Mouse (Mus musculus): Measurements from ENCODE around the gene Ctsa. TPM values are rescaled to one million over a fixed set of nuclear protein-coding genes. Genes with fewer than 3 reads are reported as not detected.

Ctsa gene
- polyA plus RNA-seq, 1 experiment from 2014 or later, result 88.2 TPM

DNA sequence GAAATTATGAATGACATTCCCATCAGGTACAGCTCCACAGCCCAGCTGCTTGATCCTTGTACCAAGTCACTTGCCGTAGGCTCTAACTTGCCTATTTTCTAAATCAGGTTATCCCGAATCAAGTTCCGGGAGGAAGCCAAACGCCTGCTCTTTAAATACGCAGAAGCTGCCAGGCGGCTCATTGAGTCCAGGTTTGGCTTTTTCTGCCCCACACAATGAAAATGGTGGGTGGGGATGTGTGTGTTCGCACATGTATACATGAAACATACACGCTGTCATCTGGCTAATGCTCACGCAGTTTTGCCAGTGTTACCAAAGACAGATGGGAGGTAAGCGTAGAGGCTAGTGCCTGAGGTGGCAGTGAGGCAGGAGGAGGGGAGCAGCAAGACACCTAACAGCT, 53.9 kb downstream of the Ctsa start:
- 90% methylated on average over 10 of the region's 10 CpGs for WGBS
- no peak for DNase-seq
- Histone ChIP-seq H3K4me2 (ENCODE audit: low read length) (no peak overlapping the region), H3K4me3 (replicated peaks; ENCODE audit: low read depth, low read length) (no peak overlapping the region), H3K36me3 (ENCODE audit: control insufficient read depth, insufficient read depth, low read length) (peaks cover 86% of the 10 kb centered on the region), H3K4me1 (ENCODE audit: control insufficient read depth, insufficient read depth, low read length) (0 out of 2 replicates have a peak, but pooled peaks cover 3% of the 10 kb centered on the region), H3K9ac (replicated peaks; ENCODE audit: low read length) (no peak overlapping the region), H3K9me3 (ENCODE audit: control insufficient read depth, low read length) (no peaks in the 10 kb centered on the region), H3K27ac (replicated peaks; ENCODE audit: low read depth, low read length) (no peak overlapping the region), H3K27me3 (ENCODE audit: control insufficient read depth, insufficient read depth, low read length) (no peaks in the 10 kb centered on the region)
- ATAC-seq (ENCODE audit: low FRiP score, low TSS enrichment), result no peak

DNA sequence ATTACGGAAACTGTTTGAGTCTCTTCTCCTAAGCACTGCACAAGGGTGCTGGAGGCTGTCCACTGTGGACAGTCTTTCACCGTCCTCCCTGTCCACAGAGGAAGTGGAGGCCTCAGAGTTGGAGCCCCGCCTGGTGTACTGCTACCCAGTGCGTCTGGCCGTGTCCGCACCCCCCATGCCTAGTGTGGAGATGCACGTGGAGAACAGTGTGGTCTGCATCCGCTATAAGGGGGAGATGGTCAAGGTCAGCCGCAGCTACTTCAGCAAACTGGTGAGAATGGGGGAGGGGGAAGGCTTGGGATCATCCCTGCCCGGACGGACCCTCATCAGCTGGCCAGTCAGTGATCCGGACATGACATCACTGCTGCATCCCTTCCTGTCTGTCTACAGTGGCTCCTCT, 56.3 kb downstream of the Ctsa start:
- DNase-seq (no peak), ATAC-seq (ENCODE audit: low FRiP score, low TSS enrichment) (no peak)
- Histone ChIP-seq H3K4me1 (ENCODE audit: control insufficient read depth, insufficient read depth, low read length) (no peaks in the 10 kb centered on the region), H3K27ac (replicated peaks; ENCODE audit: low read depth, low read length) (no peak overlapping the region), H3K9me3 (ENCODE audit: control insufficient read depth, low read length) (no peaks in the 10 kb centered on the region), H3K9ac (replicated peaks; ENCODE audit: low read length) (no peak overlapping the region), H3K36me3 (ENCODE audit: control insufficient read depth, insufficient read depth, low read length) (peaks cover 100% of the 10 kb centered on the region), H3K27me3 (ENCODE audit: control insufficient read depth, insufficient read depth, low read length) (no peaks in the 10 kb centered on the region), H3K4me2 (ENCODE audit: low read length) (no peak overlapping the region), H3K4me3 (replicated peaks; ENCODE audit: low read depth, low read length) (no peak overlapping the region)
- WGBS, result 88% methylated on average over 12 of the region's 12 CpGs

DNA sequence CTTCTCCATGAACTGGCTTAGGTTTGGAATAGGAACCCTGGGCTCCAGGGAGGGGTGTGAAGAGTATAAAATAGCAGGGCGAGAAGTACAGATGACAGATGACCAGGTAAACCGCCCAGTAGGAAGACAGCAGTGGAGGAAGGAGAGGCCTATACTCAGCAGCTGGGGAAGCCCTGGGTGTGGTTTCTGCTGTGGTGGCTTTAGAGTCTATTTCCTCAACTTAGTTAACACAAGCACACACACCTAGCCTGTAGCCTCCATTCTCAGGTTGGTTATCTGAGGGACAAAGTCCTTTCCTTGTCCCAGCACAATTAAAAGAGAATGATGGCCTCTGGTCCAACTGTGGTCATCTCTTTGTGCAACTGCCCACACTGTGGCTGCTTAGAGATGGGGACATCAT, 57.3 kb downstream of the Ctsa start:
- Histone ChIP-seq H3K4me1 (ENCODE audit: control insufficient read depth, insufficient read depth, low read length) (no peaks in the 10 kb centered on the region), H3K4me2 (ENCODE audit: low read length) (no peak overlapping the region), H3K9me3 (ENCODE audit: control insufficient read depth, low read length) (no peaks in the 10 kb centered on the region), H3K27ac (replicated peaks; ENCODE audit: low read depth, low read length) (no peak overlapping the region), H3K36me3 (ENCODE audit: control insufficient read depth, insufficient read depth, low read length) (peaks cover 100% of the 10 kb centered on the region), H3K4me3 (replicated peaks; ENCODE audit: low read depth, low read length) (no peak overlapping the region), H3K27me3 (ENCODE audit: control insufficient read depth, insufficient read depth, low read length) (no peaks in the 10 kb centered on the region), H3K9ac (replicated peaks; ENCODE audit: low read length) (no peak overlapping the region)
- WGBS, result 93% methylated on average over 2 of the region's 2 CpGs
- ATAC-seq (ENCODE audit: low FRiP score, low TSS enrichment), result no peak
- no peak for DNase-seq

Other genes starting within 250 kb of the Ctsa start
- not detected in 2 replicates for gene Wfdc6a, start 247.4 kb upstream of the Ctsa start, polyA plus RNA-seq (2014; fragmentation: Nextera tagmentation; extraction: Ambion mirVana)
- not detected in 2 replicates for gene Eppin, start 239.3 kb upstream of the Ctsa start, polyA plus RNA-seq (2014; fragmentation: Nextera tagmentation; extraction: Ambion mirVana)
- gene Wfdc6b, start 219.4 kb upstream of the Ctsa start, polyA plus RNA-seq (2014; fragmentation: Nextera tagmentation; extraction: Ambion mirVana), result not detected in 2 replicates
- gene Wfdc8, start 219.2 kb upstream of the Ctsa start, polyA plus RNA-seq (2014; fragmentation: Nextera tagmentation; extraction: Ambion mirVana), result not detected in 2 replicates
- gene Wfdc16, start 194.1 kb upstream of the Ctsa start, polyA plus RNA-seq (2014; fragmentation: Nextera tagmentation; extraction: Ambion mirVana), result not detected in 2 replicates
- not detected in 2 replicates for gene Wfdc10, start 176.8 kb upstream of the Ctsa start, polyA plus RNA-seq (2014; fragmentation: Nextera tagmentation; extraction: Ambion mirVana)
- gene Wfdc9, start 176.3 kb upstream of the Ctsa start, polyA plus RNA-seq (2014; fragmentation: Nextera tagmentation; extraction: Ambion mirVana), result not detected in 2 replicates
- not detected in 2 replicates for gene Wfdc11, start 158.8 kb upstream of the Ctsa start, polyA plus RNA-seq (2014; fragmentation: Nextera tagmentation; extraction: Ambion mirVana)
- gene Wfdc13, start 147.8 kb upstream of the Ctsa start, polyA plus RNA-seq (2014; fragmentation: Nextera tagmentation; extraction: Ambion mirVana), result not detected in 2 replicates
- not detected in 2 replicates for gene Spint4, start 134.4 kb upstream of the Ctsa start, polyA plus RNA-seq (2014; fragmentation: Nextera tagmentation; extraction: Ambion mirVana)
- not detected in 2 replicates for gene Spint5, start 117.6 kb upstream of the Ctsa start, polyA plus RNA-seq (2014; fragmentation: Nextera tagmentation; extraction: Ambion mirVana)
- 0.80 and 1.1 TPM in 2 replicates for gene Wfdc3, start 86.9 kb upstream of the Ctsa start, polyA plus RNA-seq (2014; fragmentation: Nextera tagmentation; extraction: Ambion mirVana)
- gene Dnttip1, start 86.9 kb upstream of the Ctsa start, polyA plus RNA-seq (2014; fragmentation: Nextera tagmentation; extraction: Ambion mirVana), result 49.1 and 55.0 TPM in 2 replicates
- 45.9 and 85.7 TPM in 2 replicates for gene Ube2c, start 63.0 kb upstream of the Ctsa start, polyA plus RNA-seq (2014; fragmentation: Nextera tagmentation; extraction: Ambion mirVana)
- gene Tnnc2, start 52.9 kb upstream of the Ctsa start, polyA plus RNA-seq (2014; fragmentation: Nextera tagmentation; extraction: Ambion mirVana), result not detected in 2 replicates
- gene Snx21, start 47.0 kb upstream of the Ctsa start, polyA plus RNA-seq (2014; fragmentation: Nextera tagmentation; extraction: Ambion mirVana), result 22.1 and 34.5 TPM in 2 replicates
- 17.1 and 18.5 TPM in 2 replicates for gene Acot8, start 28.0 kb upstream of the Ctsa start, polyA plus RNA-seq (2014; fragmentation: Nextera tagmentation; extraction: Ambion mirVana)
- gene Zswim3, start 27.8 kb upstream of the Ctsa start, polyA plus RNA-seq (2014; fragmentation: Nextera tagmentation; extraction: Ambion mirVana), result 14.7 and 15.6 TPM in 2 replicates
- 27.8 and 30.5 TPM in 2 replicates for gene Zswim1, start 10.2 kb upstream of the Ctsa start, polyA plus RNA-seq (2014; fragmentation: Nextera tagmentation; extraction: Ambion mirVana)
- gene Spata25, start 4.3 kb upstream of the Ctsa start, polyA plus RNA-seq (2014; fragmentation: Nextera tagmentation; extraction: Ambion mirVana), result 0.29 TPM in 1 of 2 replicates, not detected in the other
- gene Neurl2, start 583 bp downstream of the Ctsa start, polyA plus RNA-seq (2014; fragmentation: Nextera tagmentation; extraction: Ambion mirVana), result 5.1 and 6.9 TPM in 2 replicates
- gene Pltp, start 24.8 kb downstream of the Ctsa start, polyA plus RNA-seq (2014; fragmentation: Nextera tagmentation; extraction: Ambion mirVana), result 29.8 and 91.1 TPM in 2 replicates
- 92.8 and 99.5 TPM in 2 replicates for gene Pcif1, start 46.4 kb downstream of the Ctsa start, polyA plus RNA-seq (2014; fragmentation: Nextera tagmentation; extraction: Ambion mirVana)
- 13.9 and 15.5 TPM in 2 replicates for gene Zfp335, start 78.9 kb downstream of the Ctsa start, polyA plus RNA-seq (2014; fragmentation: Nextera tagmentation; extraction: Ambion mirVana)
- 29.7 and 29.9 TPM in 2 replicates for gene Mmp9, start 107.9 kb downstream of the Ctsa start, polyA plus RNA-seq (2014; fragmentation: Nextera tagmentation; extraction: Ambion mirVana)
- gene Slc12a5, start 127.9 kb downstream of the Ctsa start, polyA plus RNA-seq (2014; fragmentation: Nextera tagmentation; extraction: Ambion mirVana), result 53.8 and 63.0 TPM in 2 replicates
- 76.6 and 105 TPM in 2 replicates for gene Ncoa5, start 202.0 kb downstream of the Ctsa start, polyA plus RNA-seq (2014; fragmentation: Nextera tagmentation; extraction: Ambion mirVana)
- gene Cd40, start 222.8 kb downstream of the Ctsa start, polyA plus RNA-seq (2014; fragmentation: Nextera tagmentation; extraction: Ambion mirVana), result 5.1 and 7.3 TPM in 2 replicates